30 mouse cellular contexts compared by ENCODE assay signal in genomic region chr4:10296220-10296619, GRCm38 (mm10).
"Had no signal": no experiment of that assay in that cellular context is flagged by ENCODE, and none has a peak within 500 bp of the region (broad histone marks: within the 10 kb centered on the region; RNA-seq: fewer than 3 reads in every experiment).

No protein-coding gene starts in this region.

- H3K9me3 ChIP-seq: limb, embryonic 10.5 days; limb, embryonic 12.5 days; limb, embryonic 13.5 days; limb, embryonic 15.5 days; liver, embryonic 12.5 days; liver, embryonic 13.5 days; liver, embryonic 15.5 days; lung, embryonic 15.5 days; megakaryocyte, embryonic 14.5 days; midbrain, embryonic 10.5 days; midbrain, embryonic 12.5 days; midbrain, embryonic 13.5 days; midbrain, embryonic 15.5 days; neural tube, embryonic 12.5 days had no signal

- H3K9ac ChIP-seq: limb, embryonic 12.5 days; limb, embryonic 13.5 days; limb, embryonic 15.5 days; liver, embryonic 12.5 days; liver, embryonic 13.5 days; liver, embryonic 14.5 days; liver, embryonic 15.5 days; liver, postnatal 0 days; lung, embryonic 14.5 days; lung, embryonic 15.5 days; midbrain, embryonic 12.5 days; midbrain, embryonic 13.5 days; midbrain, embryonic 15.5 days; neural tube, embryonic 12.5 days had no signal

- H3K4me2 ChIP-seq: limb, embryonic 12.5 days; limb, embryonic 13.5 days; limb, embryonic 15.5 days; liver, embryonic 11.5 days; liver, embryonic 12.5 days; liver, embryonic 13.5 days; liver, embryonic 15.5 days; lung, embryonic 14.5 days; lung, embryonic 15.5 days; midbrain, embryonic 11.5 days; midbrain, embryonic 12.5 days; midbrain, embryonic 13.5 days; midbrain, embryonic 15.5 days; neural tube, embryonic 12.5 days had no signal

- H3K27ac ChIP-seq: limb, embryonic 10.5 days; limb, embryonic 12.5 days; limb, embryonic 13.5 days; limb, embryonic 15.5 days; liver, embryonic 12.5 days; liver, embryonic 13.5 days; liver, embryonic 14.5 days; liver, embryonic 15.5 days; lung, embryonic 15.5 days; macrophage; midbrain, embryonic 10.5 days; midbrain, embryonic 12.5 days; midbrain, embryonic 13.5 days; midbrain, embryonic 15.5 days; neural tube, embryonic 12.5 days had no signal

- H3K36me3 ChIP-seq: limb, embryonic 10.5 days; limb, embryonic 12.5 days; limb, embryonic 13.5 days; limb, embryonic 15.5 days; liver, embryonic 12.5 days; liver, embryonic 13.5 days; liver, embryonic 15.5 days; lung, embryonic 15.5 days; midbrain, embryonic 10.5 days; midbrain, embryonic 12.5 days; midbrain, embryonic 13.5 days; midbrain, embryonic 15.5 days; neural tube, embryonic 12.5 days had no signal

- H3K4me3 ChIP-seq: limb, embryonic 10.5 days; limb, embryonic 12.5 days; limb, embryonic 13.5 days; limb, embryonic 15.5 days; liver, embryonic 12.5 days; liver, embryonic 13.5 days; liver, embryonic 15.5 days; lung, embryonic 15.5 days; megakaryocyte, embryonic 14.5 days; midbrain, embryonic 10.5 days; midbrain, embryonic 12.5 days; midbrain, embryonic 13.5 days; midbrain, embryonic 15.5 days; myocyte; neural tube, embryonic 12.5 days had no signal

- H3K4me1 ChIP-seq: limb, embryonic 12.5 days; limb, embryonic 13.5 days; limb, embryonic 15.5 days; liver, embryonic 12.5 days; liver, embryonic 13.5 days; liver, embryonic 15.5 days; lung, embryonic 15.5 days; megakaryocyte, embryonic 14.5 days; midbrain, embryonic 10.5 days; midbrain, embryonic 12.5 days; midbrain, embryonic 13.5 days; midbrain, embryonic 15.5 days; neural tube, embryonic 12.5 days had no signal

- H3K27me3 ChIP-seq: limb, embryonic 12.5 days; limb, embryonic 13.5 days; limb, embryonic 15.5 days; liver, embryonic 12.5 days; liver, embryonic 13.5 days; liver, embryonic 15.5 days; lung, embryonic 15.5 days; megakaryocyte, embryonic 14.5 days; midbrain, embryonic 12.5 days; midbrain, embryonic 13.5 days; midbrain, embryonic 15.5 days; neural tube, embryonic 12.5 days had no signal

- DNase-seq: left cerebral cortex, postnatal 4 days; liver; liver, embryonic 13.5 days; liver, postnatal 0 days; lung, adult 18-20 months; lung, adult 2 months; lung, embryonic 14.5 days; lung, postnatal 10 days; lung, postnatal 14 days; lung, postnatal 36 days; lung, postnatal 4 days; midbrain, embryonic 14.5 days had no signal
